Mouse (Mus musculus): ENCODE data around the gene Sertad2.

Gene Sertad2

GRCm38 (mm10) chr11:20544801-20545515 is 1.9 kb downstream of the Sertad2 start:
- DNase-seq (ENCODE audit: low spot score), result no peak

GRCm38 (mm10) chr11:20549481-20549880 is 6.4 kb downstream of the Sertad2 start:
- no peak for DNase-seq (ENCODE audit: low spot score)

- no peak for DNase-seq (ENCODE audit: low spot score)
Observed at GRCm38 (mm10) chr11:20550196-20550595, 7.1 kb downstream of the Sertad2 start.

GRCm38 (mm10) chr11:20552059-20552458 is 9.0 kb downstream of the Sertad2 start:
- DNase-seq (ENCODE audit: low spot score), result no peak

- DNase-seq (ENCODE audit: low spot score), result no peak
Observed at GRCm38 (mm10) chr11:20552758-20553673, 10.0 kb downstream of the Sertad2 start.

- DNase-seq (ENCODE audit: low spot score), result no peak
Observed at GRCm38 (mm10) chr11:20555651-20556050, 12.6 kb downstream of the Sertad2 start.

- no peak for DNase-seq (ENCODE audit: low spot score)
Observed at GRCm38 (mm10) chr11:20556163-20556911, 13.3 kb downstream of the Sertad2 start.

GRCm38 (mm10) chr11:20559236-20559950 is 16.3 kb downstream of the Sertad2 start:
- DNase-seq (ENCODE audit: low spot score), result no peak

GRCm38 (mm10) chr11:20559951-20560642 is 17.0 kb downstream of the Sertad2 start:
- DNase-seq (ENCODE audit: low spot score), result no peak

GRCm38 (mm10) chr11:20561323-20562002 is 18.4 kb downstream of the Sertad2 start:
- no peak for DNase-seq (ENCODE audit: low spot score)

- DNase-seq (ENCODE audit: low spot score), result no peak
Observed at GRCm38 (mm10) chr11:20565057-20565456, 22.0 kb downstream of the Sertad2 start.

GRCm38 (mm10) chr11:20571702-20572413 is 28.8 kb downstream of the Sertad2 start:
- DNase-seq (ENCODE audit: low spot score), result peak; percentile 36

GRCm38 (mm10) chr11:20576046-20576635 is 33.1 kb downstream of the Sertad2 start:
- no peak for DNase-seq (ENCODE audit: low spot score)

- no peak for DNase-seq (ENCODE audit: low spot score)
Observed at GRCm38 (mm10) chr11:20582758-20583157, 39.7 kb downstream of the Sertad2 start.

- no peak for DNase-seq (ENCODE audit: low spot score)
Observed at GRCm38 (mm10) chr11:20585297-20585696, 42.2 kb downstream of the Sertad2 start.

GRCm38 (mm10) chr11:20586180-20586579 is 43.1 kb downstream of the Sertad2 start:
- no peak for DNase-seq (ENCODE audit: low spot score)

GRCm38 (mm10) chr11:20589393-20589792 is 46.3 kb downstream of the Sertad2 start:
- no peak for DNase-seq (ENCODE audit: low spot score)

- DNase-seq (ENCODE audit: low spot score), result no peak
Observed at GRCm38 (mm10) chr11:20592010-20592409, 49.0 kb downstream of the Sertad2 start.

All from left cerebral cortex, adult 11 months (tissue).